Mouse (Mus musculus) lung, embryonic 14.5 days (tissue): Measurements from ENCODE around the gene Cog4. TPM values are rescaled to one million over a fixed set of nuclear protein-coding genes. Genes with fewer than 3 reads are reported as not detected.

Experiments used
- ATAC-seq: fragments of 200-750 bp; cut with Nextera tagmentation; 2 replicates; pipeline ENCODE4 v1.8.0; 2017; ENCODE audit warnings: mild to moderate bottlenecking, moderate TSS enrichment, moderate library complexity; ENCODE audit not compliant: insufficient read depth
- DNase-seq: peaks from one replicate; pipeline ENCODE4 v3.0.0-alpha.2; 2015
- H3K27ac ChIP-seq: fragments of 300-500 bp; sonication (generic); 2 replicates; pipeline ENCODE4 v1.5.1; 2014; ENCODE audit warnings: low read depth, mild to moderate bottlenecking, moderate library complexity
- H3K27me3 ChIP-seq: fragments of 300-500 bp; sonication (generic); 2 replicates; pipeline ENCODE4 v1.6.1; 2014; ENCODE audit warnings: low read length, control low read depth; ENCODE audit not compliant: insufficient read depth
- H3K36me3 ChIP-seq: fragments of 300-500 bp; sonication (generic); 2 replicates; pipeline ENCODE4 v1.6.1; 2014; ENCODE audit warnings: control low read depth; ENCODE audit not compliant: insufficient read depth
- H3K4me1 ChIP-seq: fragments of 300-500 bp; sonication (generic); 2 replicates; pipeline ENCODE4 v1.6.1; 2014; ENCODE audit warnings: antibody characterized with exemption, control low read depth; ENCODE audit not compliant: insufficient read depth
- H3K4me2 ChIP-seq: fragments of 300-500 bp; sonication (generic); 2 replicates; pipeline ENCODE4 v1.6.1; 2014; ENCODE audit warnings: mild to moderate bottlenecking
- H3K4me3 ChIP-seq: fragments of 300-500 bp; sonication (generic); 2 replicates; pipeline ENCODE4 v1.5.1; 2014; ENCODE audit warnings: low read depth, low read length
- H3K9ac ChIP-seq: fragments of 300-500 bp; sonication (generic); 2 replicates; pipeline ENCODE4 v1.6.1; 2014
- H3K9me3 ChIP-seq: fragments of 300-500 bp; sonication (generic); 2 replicates; pipeline ENCODE4 v1.6.1; 2016; ENCODE audit warnings: low read depth, low read length, control low read depth
- CTCF ChIP-seq: IDR thresholded peaks from 2 replicates; pipeline ENCODE4 v1.5.1; 2016; ENCODE audit warnings: antibody characterized with exemption, low read depth
- WGBS: fragments of 180-500 bp; shearing (Covaris S2); extraction: QIAGEN DNeasy Blood & Tissue Kit; methylation state at CpG from one replicate; pipeline ENCODE4 v1.1.7; 2014; 5-methylcytosine and 5-hydroxymethylcytosine counted together
- polyA plus RNA-seq: library from polyadenylated mRNA; unstranded; fragments of >200 nt; fragmentation: Nextera tagmentation; extraction: Ambion mirVana; gene quantifications from 2 replicates; pipeline ENCODE4 v1.2.1, GENCODE M21; 2014

Gene Cog4
- polyA plus RNA-seq, 1 experiment from 2014 or later, result 70.9 TPM

GRCm38 (mm10) chr8:110831956-110832355 lies 14.4 kb upstream of the Cog4 start:
- Histone ChIP-seq H3K36me3 (peaks cover 98% of the 10 kb centered on the region), H3K27ac (no peak overlapping the region)

GRCm38 (mm10) chr8:110842012-110842574 lies 4.3 kb upstream of the Cog4 start:
- DNase-seq (peak; percentile 19), ATAC-seq (no peak)
- TF ChIP-seq CTCF, result peak; percentile 6; the same call in 1 of the 2 replicates

More at GRCm38 (mm10) chr8:110831956-110832355, 14.4 kb upstream of the Cog4 start:
- 82% methylated on average over 3 of the region's 3 CpGs for WGBS
- no peaks in the 10 kb centered on the region for H3K4me1 ChIP-seq
- TF ChIP-seq CTCF, result no peak
- no peaks in the 10 kb centered on the region for H3K27me3 ChIP-seq
- ATAC-seq, result no peak
- H3K4me3 ChIP-seq, result no peak overlapping the region
- H3K9me3 ChIP-seq, result no peaks in the 10 kb centered on the region
- H3K4me2 ChIP-seq, result no peak overlapping the region
- no peak for DNase-seq
- no peak overlapping the region for H3K9ac ChIP-seq

GRCm38 (mm10) chr8:110843207-110843606 lies 3.2 kb upstream of the Cog4 start:
- WGBS, result 82% methylated on average over 5 of the region's 5 CpGs
- no peaks in the 10 kb centered on the region for H3K9me3 ChIP-seq
- H3K27me3 ChIP-seq, result no peaks in the 10 kb centered on the region
- H3K4me2 ChIP-seq, result no peak overlapping the region
- H3K9ac ChIP-seq, result no peak overlapping the region; the same call in 1 of the 2 replicates
- peaks cover 65% of the 10 kb centered on the region for H3K36me3 ChIP-seq
- peaks cover 5% of the 10 kb centered on the region; the same call in 1 of the 2 replicates for H3K4me1 ChIP-seq
- no peak overlapping the region for H3K4me3 ChIP-seq
- H3K27ac ChIP-seq, result no peak overlapping the region
- DNase-seq, result no peak
- no peak for TF ChIP-seq CTCF
- ATAC-seq, result no peak

More at GRCm38 (mm10) chr8:110842012-110842574, 4.3 kb upstream of the Cog4 start:
- Histone ChIP-seq H3K9ac (no peak overlapping the region), H3K9me3 (no peaks in the 10 kb centered on the region), H3K36me3 (peaks cover 76% of the 10 kb centered on the region), H3K4me2 (no peak overlapping the region), H3K27me3 (no peaks in the 10 kb centered on the region), H3K27ac (no peak overlapping the region), H3K4me1 (peaks cover 3% of the 10 kb centered on the region; the same call in 1 of the 2 replicates), H3K4me3 (no peak overlapping the region)
- 80% methylated on average over 3 of the region's 3 CpGs for WGBS

- peaks cover 52% of the 10 kb centered on the region for H3K36me3 ChIP-seq
- H3K9ac ChIP-seq, result peak overlapping the region; percentile 98; the same call in 1 of the 2 replicates
- WGBS, result 74% methylated on average over 3 of the region's 3 CpGs
Observed at GRCm38 (mm10) chr8:110844941-110845340, 1.5 kb upstream of the Cog4 start.

GRCm38 (mm10) chr8:110845821-110846404 lies 487 bp upstream of the Cog4 start:
- H3K27ac ChIP-seq, result peak overlapping the region; percentile 91
- peaks cover 5% of the 10 kb centered on the region; the same call in 1 of the 2 replicates for H3K4me1 ChIP-seq
- peaks cover 52% of the 10 kb centered on the region for H3K36me3 ChIP-seq
- H3K4me2 ChIP-seq, result peak overlapping the region; percentile 80
- 7% methylated on average over 17 of the region's 17 CpGs for WGBS
- ATAC-seq, result no peak
- H3K27me3 ChIP-seq, result no peaks in the 10 kb centered on the region
- TF ChIP-seq CTCF, result no peak
- DNase-seq, result peak; percentile 36
- no peaks in the 10 kb centered on the region for H3K9me3 ChIP-seq
- peak overlapping the region; percentile 93 for H3K4me3 ChIP-seq
- peak overlapping the region; percentile 98 for H3K9ac ChIP-seq

More at GRCm38 (mm10) chr8:110844941-110845340, 1.5 kb upstream of the Cog4 start:
- peak overlapping the region; percentile 80 for H3K4me2 ChIP-seq
- H3K4me1 ChIP-seq, result peaks cover 5% of the 10 kb centered on the region; the same call in 1 of the 2 replicates
- peak overlapping the region; percentile 93 for H3K4me3 ChIP-seq
- no peak for ATAC-seq
- TF ChIP-seq CTCF, result no peak
- no peaks in the 10 kb centered on the region for H3K27me3 ChIP-seq
- no peaks in the 10 kb centered on the region for H3K9me3 ChIP-seq
- H3K27ac ChIP-seq, result no peak overlapping the region
- DNase-seq, result no peak

GRCm38 (mm10) chr8:110847171-110847549 lies 760 bp downstream of the Cog4 start:
- DNase-seq (no peak), ATAC-seq (peak; percentile 47)
- peak overlapping the region; percentile 80 for H3K4me2 ChIP-seq
- peak overlapping the region; percentile 93 for H3K4me3 ChIP-seq
- H3K4me1 ChIP-seq, result peaks cover 5% of the 10 kb centered on the region; the same call in 1 of the 2 replicates
- H3K27ac ChIP-seq, result peak overlapping the region; percentile 91
- H3K27me3 ChIP-seq, result no peaks in the 10 kb centered on the region
- no peaks in the 10 kb centered on the region for H3K9me3 ChIP-seq
- under 1% methylated on average over 13 of the region's 13 CpGs for WGBS
- TF ChIP-seq CTCF, result no peak
- H3K36me3 ChIP-seq, result peaks cover 54% of the 10 kb centered on the region
- peak overlapping the region; percentile 98 for H3K9ac ChIP-seq
